Mouse (Mus musculus) layer of hippocampus, postnatal 14 days (tissue): ENCODE data around the gene Foxn4. TPM values are rescaled to one million over a fixed set of nuclear protein-coding genes. Genes with fewer than 3 reads are reported as not detected.

Source experiments
- DNase-seq, 2 experiments: peaks; one replicate each; pipeline ENCODE4 v3.0.0; 2021 to 2022; ENCODE audit warnings: low spot score in 2 of 2, mixed read lengths in 1 of 2
- long read RNA-seq, 2 experiments: library from polyadenylated mRNA; stranded (forward); transcript quantifications; one replicate each; pipeline ENCODE4 v2.0.0; 2021
- total RNA-seq, 2 experiments: library from RNA; stranded (reverse); gene quantifications; 2 replicates each; pipeline ENCODE4 v1.2.3; 2021

The Foxn4 gene
- under 1 TPM in 1 of 2 experiments, not detected in 1; 0.12 TPM for total RNA-seq
- long read RNA-seq, experiment 1 = 0 reads
- long read RNA-seq, experiment 2 = 0 reads

GRCm38 (mm10) chr5:114273693-114274402 is at the start of gene Foxn4:
Gene Foxn4, minus strand, starts transcription at chr5:114273807.
- no peak for DNase-seq

GRCm38 (mm10) chr5:114323105-114323790 is 49.6 kb upstream of the Foxn4 start:
- DNase-seq = no peak

- no peak for DNase-seq
These were observed 36.1 kb upstream of the Foxn4 start for GRCm38 (mm10) chr5:114309680-114310036.

GRCm38 (mm10) chr5:114308765-114309679 is 35.4 kb upstream of the Foxn4 start:
- peak; percentile 8 to 63 for DNase-seq

- no peak for DNase-seq
These were observed 32.9 kb upstream of the Foxn4 start for GRCm38 (mm10) chr5:114306496-114306895.

GRCm38 (mm10) chr5:114303166-114303565 is 29.6 kb upstream of the Foxn4 start:
- DNase-seq = no peak

GRCm38 (mm10) chr5:114299883-114300610 is 26.4 kb upstream of the Foxn4 start:
- DNase-seq = no peak

- DNase-seq = no peak
These were observed 25.7 kb upstream of the Foxn4 start for GRCm38 (mm10) chr5:114299156-114299855.

- DNase-seq = peak in 1 of 2 experiments; percentile 9
These were observed 24.7 kb upstream of the Foxn4 start for GRCm38 (mm10) chr5:114298212-114298894.

GRCm38 (mm10) chr5:114296693-114297631 is 23.4 kb upstream of the Foxn4 start:
- DNase-seq = no peak

- DNase-seq = peak in 1 of 2 experiments; percentile 13
These were observed 16.4 kb upstream of the Foxn4 start for GRCm38 (mm10) chr5:114290004-114290403.

GRCm38 (mm10) chr5:114288874-114289273 is 15.3 kb upstream of the Foxn4 start, which contains the start of gene Myo1h:
Gene Myo1h, plus strand, starts transcription at chr5:114289166.
- DNase-seq = no peak

GRCm38 (mm10) chr5:114288396-114288795 is 14.8 kb upstream of the Foxn4 start:
- DNase-seq = no peak

GRCm38 (mm10) chr5:114286872-114287571 is 13.4 kb upstream of the Foxn4 start:
- DNase-seq = no peak

GRCm38 (mm10) chr5:114286102-114286501 is 12.5 kb upstream of the Foxn4 start:
- DNase-seq = no peak

- DNase-seq = no peak
These were observed 11.7 kb upstream of the Foxn4 start for GRCm38 (mm10) chr5:114285398-114285700.

GRCm38 (mm10) chr5:114284604-114285397 is 11.2 kb upstream of the Foxn4 start:
- peak; percentile 46 to 68 for DNase-seq
